Mouse (Mus musculus) intestine, embryonic 14.5 days (tissue): ENCODE measurements around the gene Rcc2. TPM values are rescaled to one million over a fixed set of nuclear protein-coding genes. Genes with fewer than 3 reads are reported as not detected.

Experiments used
- ATAC-seq: fragments of 200-750 bp; cut with Nextera tagmentation; replicated peaks from 2 replicates; pipeline ENCODE4 v1.8.0; 2017; ENCODE audit warnings: low read depth, moderate number of reproducible peaks, moderate TSS enrichment, moderate library complexity; ENCODE audit not compliant: low FRiP score, low TSS enrichment
- DNase-seq: peaks from one replicate; pipeline ENCODE4 v3.0.0-alpha.2; 2018; ENCODE audit warnings: low spot score
- H3K27ac ChIP-seq: fragments of 300-500 bp; sonication (generic); 2 replicates; pipeline ENCODE4 v1.5.1; 2014; ENCODE audit warnings: low read depth, mild to moderate bottlenecking, control low read depth
- H3K27me3 ChIP-seq: fragments of 300-500 bp; sonication (generic); replicated peaks from 2 replicates; pipeline ENCODE4 v1.6.1; 2014; ENCODE audit warnings: low read length, control low read depth; ENCODE audit not compliant: control insufficient read depth, insufficient read depth
- H3K36me3 ChIP-seq: fragments of 300-500 bp; sonication (generic); 2 replicates; pipeline ENCODE4 v1.6.1; 2014; ENCODE audit warnings: low read length, control low read depth; ENCODE audit not compliant: control insufficient read depth, insufficient read depth
- H3K4me1 ChIP-seq: fragments of 300-500 bp; sonication (generic); replicated peaks from 2 replicates; pipeline ENCODE4 v1.6.1; 2014; ENCODE audit warnings: low read length, control low read depth, mixed read lengths; ENCODE audit not compliant: control insufficient read depth, insufficient read depth
- H3K4me2 ChIP-seq: fragments of 300-500 bp; sonication (generic); 2 replicates; pipeline ENCODE4 v1.6.1; 2014; ENCODE audit warnings: low read length
- H3K4me3 ChIP-seq: fragments of 300-500 bp; sonication (generic); 2 replicates; pipeline ENCODE4 v1.5.1; 2014; ENCODE audit warnings: low read depth, low read length, control low read depth, mixed read lengths
- H3K9ac ChIP-seq: fragments of 300-500 bp; sonication (generic); 2 replicates; pipeline ENCODE4 v1.6.1; 2014; ENCODE audit warnings: mild to moderate bottlenecking, low read length
- H3K9me3 ChIP-seq: fragments of 300-500 bp; sonication (generic); 2 replicates; pipeline ENCODE4 v1.6.1; 2016; ENCODE audit warnings: low read length, control low read depth; ENCODE audit not compliant: control insufficient read depth
- WGBS: fragments of 180-500 bp; shearing (Covaris S2); extraction: QIAGEN DNeasy Blood & Tissue Kit; methylation state at CpG from one replicate; pipeline ENCODE4 v1.1.7; 2014; 5-methylcytosine and 5-hydroxymethylcytosine counted together
- polyA plus RNA-seq: library from polyadenylated mRNA; unstranded; fragments of >200 nt; fragmentation: Nextera tagmentation; extraction: Ambion mirVana; gene quantifications from 2 replicates; pipeline ENCODE4 v1.2.1, GENCODE M21; 2014

Gene Rcc2
- polyA plus RNA-seq, 1 experiment from 2014 or later, result 30.7 TPM

DNA sequence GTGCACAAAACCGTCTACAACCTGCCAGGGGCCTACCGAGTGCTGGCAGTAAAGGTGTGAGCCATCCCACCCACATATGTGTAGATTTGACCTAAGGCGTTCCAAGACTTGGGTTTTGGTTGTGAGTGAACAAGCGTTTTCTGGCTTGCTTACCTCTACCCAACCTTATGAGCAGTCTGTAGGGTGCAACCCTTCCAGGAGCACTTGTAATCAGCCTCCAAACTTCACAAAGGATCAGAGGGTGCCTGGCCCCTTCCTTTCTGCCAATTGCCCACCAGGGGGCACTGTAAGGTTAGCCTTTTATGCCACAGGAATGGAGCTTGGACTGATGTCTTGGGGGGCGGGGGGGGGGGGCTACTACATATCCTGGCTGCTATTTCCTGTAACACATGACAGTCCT lies 23.5 kb downstream of the Rcc2 start:
- WGBS, result 52% methylated on average over 5 of the region's 5 CpGs
- H3K36me3 ChIP-seq, result peaks cover 48% of the 10 kb centered on the region
- no peak overlapping the region for H3K4me2 ChIP-seq
- H3K4me1 ChIP-seq, result no peaks in the 10 kb centered on the region
- no peak overlapping the region for H3K27ac ChIP-seq
- no peak overlapping the region for H3K9ac ChIP-seq
- ATAC-seq, result peak; percentile 41
- H3K4me3 ChIP-seq, result no peak overlapping the region
- peak; percentile 79 for DNase-seq
- H3K9me3 ChIP-seq, result no peaks in the 10 kb centered on the region
- no peaks in the 10 kb centered on the region for H3K27me3 ChIP-seq

DNA sequence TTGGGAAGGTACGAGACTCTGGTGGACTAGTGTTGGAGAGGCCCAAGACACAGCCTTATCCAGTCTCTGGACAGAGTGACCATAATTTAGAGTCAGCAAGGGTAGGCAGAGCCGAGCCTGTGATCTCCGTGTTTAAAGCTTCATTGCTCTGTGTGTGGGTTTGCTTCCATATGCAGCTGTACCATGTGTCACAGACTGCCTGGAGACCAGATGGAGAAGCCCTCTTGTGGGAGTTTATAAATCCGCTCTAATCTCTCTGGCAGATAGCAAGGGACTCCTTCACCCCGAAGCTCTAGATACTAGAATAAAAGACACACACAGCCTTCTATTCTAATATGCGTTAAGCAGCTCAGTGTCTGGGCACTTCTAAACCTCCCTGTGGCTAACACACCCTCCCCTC lies 24.4 kb downstream of the Rcc2 start:
- Histone ChIP-seq H3K4me2 (no peak overlapping the region), H3K9ac (no peak overlapping the region), H3K4me1 (no peaks in the 10 kb centered on the region), H3K36me3 (peaks cover 39% of the 10 kb centered on the region), H3K27ac (no peak overlapping the region), H3K9me3 (no peaks in the 10 kb centered on the region), H3K27me3 (no peaks in the 10 kb centered on the region), H3K4me3 (no peak overlapping the region)
- DNase-seq, result no peak
- ATAC-seq, result no peak
- 67% methylated on average over 6 of the region's 6 CpGs for WGBS

DNA sequence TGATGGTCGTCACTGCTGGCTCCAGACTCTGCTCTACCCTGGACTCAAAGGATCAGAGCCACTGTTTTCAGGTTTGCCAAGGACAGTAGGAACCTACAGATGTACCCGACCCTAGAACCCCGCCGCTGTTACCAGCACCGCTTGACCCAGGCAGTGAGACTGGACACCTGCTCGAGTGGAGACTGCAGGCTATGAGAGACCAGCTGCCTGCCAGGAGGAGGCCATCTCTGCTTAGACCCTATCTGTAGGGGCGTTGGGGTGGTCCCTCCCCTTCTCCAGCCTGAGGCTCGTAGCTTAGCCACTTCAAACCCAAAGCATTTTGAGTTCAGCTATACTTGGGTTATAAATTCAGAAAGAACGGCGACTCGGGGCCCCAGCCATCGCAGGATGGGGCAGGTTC lies 26.6 kb downstream of the Rcc2 start:
- H3K36me3 ChIP-seq, result peaks cover 17% of the 10 kb centered on the region
- no peaks in the 10 kb centered on the region for H3K9me3 ChIP-seq
- H3K4me2 ChIP-seq, result no peak overlapping the region
- WGBS, result 85% methylated on average over 12 of the region's 12 CpGs
- ATAC-seq (no peak), DNase-seq (no peak)
- H3K4me3 ChIP-seq, result no peak overlapping the region
- no peaks in the 10 kb centered on the region for H3K4me1 ChIP-seq
- no peaks in the 10 kb centered on the region for H3K27me3 ChIP-seq
- H3K27ac ChIP-seq, result no peak overlapping the region
- H3K9ac ChIP-seq, result no peak overlapping the region

DNA sequence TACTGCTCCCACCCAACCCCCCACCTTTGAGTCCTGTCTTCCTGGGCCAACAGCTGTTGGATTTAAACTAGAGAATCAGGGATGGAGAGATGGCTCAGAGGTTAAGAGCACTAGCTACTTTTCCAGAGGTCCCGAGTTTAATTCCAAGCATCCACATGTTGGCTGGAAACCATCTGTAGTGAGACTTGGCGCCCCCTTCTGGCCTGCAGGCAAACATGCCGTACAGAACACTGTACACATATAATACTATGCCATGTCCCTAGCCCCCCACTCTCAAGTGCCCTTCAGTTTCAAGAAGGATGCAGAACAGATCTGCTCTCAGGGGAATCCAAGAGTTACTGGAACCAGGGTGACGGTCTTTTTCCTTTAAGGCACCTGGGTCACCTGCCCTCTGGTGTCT lies 31.3 kb downstream of the Rcc2 start:
- DNase-seq, result no peak
- H3K4me2 ChIP-seq, result no peak overlapping the region
- H3K27me3 ChIP-seq, result no peaks in the 10 kb centered on the region
- H3K4me3 ChIP-seq, result no peak overlapping the region
- no peaks in the 10 kb centered on the region for H3K4me1 ChIP-seq
- no peaks in the 10 kb centered on the region for H3K36me3 ChIP-seq
- no peaks in the 10 kb centered on the region for H3K9me3 ChIP-seq
- 79% methylated on average over 4 of the region's 4 CpGs for WGBS
- no peak for ATAC-seq
- H3K9ac ChIP-seq, result no peak overlapping the region
- H3K27ac ChIP-seq, result no peak overlapping the region

DNA sequence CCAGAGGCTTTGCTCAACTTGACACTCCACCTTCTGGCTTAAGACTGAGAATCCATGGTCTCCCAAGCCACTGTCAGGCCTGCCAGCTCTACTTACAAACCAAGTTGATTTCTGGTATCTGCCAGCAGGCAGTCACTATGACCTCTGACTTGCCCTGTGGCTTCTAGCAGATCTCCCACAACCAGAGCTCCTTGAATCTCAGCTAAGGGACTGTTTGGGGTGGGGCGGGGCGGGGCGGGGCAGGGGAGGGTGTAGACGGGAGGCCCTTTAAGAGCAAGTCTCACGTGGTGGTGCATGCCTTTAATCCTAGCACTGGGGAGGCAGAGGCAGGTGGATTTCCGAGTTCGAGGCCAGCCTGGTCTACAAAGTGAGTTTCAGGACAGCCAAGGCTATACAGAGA lies 32.5 kb downstream of the Rcc2 start:
- H3K4me2 ChIP-seq, result no peak overlapping the region
- no peaks in the 10 kb centered on the region for H3K27me3 ChIP-seq
- H3K4me3 ChIP-seq, result no peak overlapping the region
- DNase-seq (no peak), ATAC-seq (no peak)
- H3K9me3 ChIP-seq, result no peaks in the 10 kb centered on the region
- H3K4me1 ChIP-seq, result no peaks in the 10 kb centered on the region
- no peaks in the 10 kb centered on the region for H3K36me3 ChIP-seq
- no peak overlapping the region for H3K27ac ChIP-seq
- WGBS, result 64% methylated on average over 7 of the region's 7 CpGs
- no peak overlapping the region for H3K9ac ChIP-seq

DNA sequence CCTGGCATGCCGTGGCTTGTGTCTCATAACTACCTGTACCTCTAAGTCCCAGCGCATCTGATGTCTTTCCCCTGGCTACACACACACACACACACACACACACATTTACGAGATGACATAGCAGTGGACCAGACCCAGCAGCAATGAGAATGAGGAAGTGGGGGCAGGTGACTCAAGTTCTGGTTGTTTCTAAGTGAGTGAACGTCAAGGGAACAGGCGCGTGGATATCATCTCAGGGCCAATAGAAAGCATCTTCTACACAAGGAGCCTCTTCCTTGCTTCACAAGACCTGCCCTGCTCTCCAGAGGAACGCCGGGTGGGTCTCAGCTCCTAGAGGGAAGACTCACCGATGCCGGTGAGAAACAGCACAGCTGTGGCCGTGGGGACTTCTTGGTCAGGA lies 40.3 kb downstream of the Rcc2 start:
- H3K27me3 ChIP-seq, result no peaks in the 10 kb centered on the region

DNA sequence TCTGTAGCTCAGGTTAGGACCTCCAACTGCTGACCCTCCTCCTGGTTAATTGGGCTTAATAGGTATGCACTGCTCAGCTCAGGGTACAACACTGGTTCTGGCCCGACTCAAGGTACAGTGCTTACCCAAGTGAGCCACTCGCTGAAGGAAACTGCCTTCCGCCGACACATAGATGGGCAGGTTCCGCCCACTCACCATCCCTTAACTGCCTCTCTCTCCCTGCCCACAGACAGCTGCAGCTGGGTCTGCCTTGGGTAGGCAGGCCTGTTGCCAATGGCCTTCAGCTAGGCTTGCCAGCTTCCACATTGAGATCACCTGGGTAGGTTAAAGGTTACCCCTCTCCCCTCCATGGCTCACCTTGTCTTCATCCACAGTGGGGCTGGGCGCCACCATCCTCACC lies 41.1 kb downstream of the Rcc2 start:
- H3K9ac ChIP-seq, result no peak overlapping the region
- no peaks in the 10 kb centered on the region for H3K9me3 ChIP-seq
- no peak overlapping the region for H3K4me3 ChIP-seq
- DNase-seq (no peak), ATAC-seq (no peak)
- no peaks in the 10 kb centered on the region for H3K27me3 ChIP-seq
- H3K4me2 ChIP-seq, result no peak overlapping the region
- WGBS, result 85% methylated on average over 6 of the region's 6 CpGs
- H3K4me1 ChIP-seq, result no peaks in the 10 kb centered on the region
- H3K36me3 ChIP-seq, result no peaks in the 10 kb centered on the region
- H3K27ac ChIP-seq, result no peak overlapping the region

More for the DNA sequence above, 40.3 kb downstream of the Rcc2 start:
- Histone ChIP-seq H3K4me3 (no peak overlapping the region), H3K4me2 (no peak overlapping the region), H3K9ac (no peak overlapping the region), H3K27ac (no peak overlapping the region), H3K36me3 (no peaks in the 10 kb centered on the region), H3K4me1 (no peaks in the 10 kb centered on the region), H3K9me3 (no peaks in the 10 kb centered on the region)
- DNase-seq (no peak), ATAC-seq (no peak)
- WGBS, result 89% methylated on average over 11 of the region's 11 CpGs

DNA sequence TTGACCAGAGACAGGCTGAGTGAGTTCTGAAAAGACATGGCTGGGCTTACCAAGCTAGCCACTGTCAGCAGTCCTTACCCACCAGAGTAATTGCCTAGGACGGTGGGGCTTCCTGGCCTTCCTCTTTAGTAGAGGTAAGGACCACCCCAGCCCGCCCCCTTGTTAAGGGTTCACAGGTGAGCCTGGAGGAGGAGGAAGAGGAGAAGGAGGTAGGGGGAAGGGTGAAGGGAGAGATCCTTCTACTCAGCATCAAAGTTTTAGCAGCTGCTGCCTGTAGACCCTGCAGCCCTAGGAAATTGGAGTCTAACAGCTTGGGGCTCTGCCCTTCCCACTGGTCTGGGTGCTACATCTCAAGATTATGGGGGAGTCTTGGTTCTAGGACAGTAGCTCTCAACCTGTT lies 42.2 kb downstream of the Rcc2 start, which contains the start of gene Padi6:
Gene Padi6, minus strand, starts transcription at position 101 of the 400 bp plus-strand sequence.
- Histone ChIP-seq H3K4me1 (peaks cover under 1% of the 10 kb centered on the region; the same call in 1 of the 2 replicates), H3K27me3 (no peaks in the 10 kb centered on the region), H3K36me3 (no peaks in the 10 kb centered on the region), H3K9me3 (no peaks in the 10 kb centered on the region), H3K27ac (no peak within 1 kb of the TSS), H3K4me3 (no peak within 1 kb of the TSS), H3K4me2 (no peak within 1 kb of the TSS), H3K9ac (no peak within 1 kb of the TSS)
- WGBS, result 70% methylated on average over 2 of the region's 2 CpGs
- ATAC-seq (no peak), DNase-seq (no peak)

DNA sequence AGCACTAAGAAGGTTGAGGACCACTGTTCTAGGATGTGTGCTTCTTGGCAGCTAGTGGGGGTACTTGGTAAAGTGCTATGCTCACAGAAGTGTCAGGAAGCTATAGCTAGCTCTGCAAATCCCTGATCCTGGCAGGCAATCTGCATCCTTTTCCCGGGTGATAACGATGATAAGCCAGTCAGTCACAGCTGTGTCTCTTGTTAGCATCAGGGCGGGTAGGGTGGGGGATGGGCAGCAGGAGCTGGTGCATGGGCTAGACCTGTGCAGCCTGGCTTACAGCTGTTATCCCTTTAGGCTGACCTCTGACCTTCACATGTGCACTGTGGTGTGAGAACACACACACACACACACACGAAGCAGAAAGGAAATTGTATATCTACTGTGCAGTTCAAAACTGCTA lies 42.7 kb downstream of the Rcc2 start:
- H3K4me1 ChIP-seq, result peaks cover 5% of the 10 kb centered on the region; the same call in 1 of the 2 replicates
- H3K27ac ChIP-seq, result no peak overlapping the region
- no peaks in the 10 kb centered on the region for H3K9me3 ChIP-seq
- no peak overlapping the region for H3K9ac ChIP-seq
- ATAC-seq, result no peak
- H3K4me2 ChIP-seq, result no peak overlapping the region
- DNase-seq, result no peak
- WGBS, result 41% methylated on average over 4 of the region's 4 CpGs
- no peak overlapping the region for H3K4me3 ChIP-seq
- no peaks in the 10 kb centered on the region for H3K36me3 ChIP-seq
- no peaks in the 10 kb centered on the region for H3K27me3 ChIP-seq
